Mouse (Mus musculus) hindlimb bud, embryonic 11.5 days (tissue): ENCODE measurements around the gene Zcchc13.
"Not testable (repeated sequence)": the region's sequence is repeated elsewhere in the genome, so short reads cannot be mapped to it uniquely, and the experiment has no call there.

ENCODE experiments used
- DNase-seq: peaks from one replicate; pipeline ENCODE4 v3.0.0-alpha.2; 2012; ENCODE audit warnings: low read depth, low spot score; ENCODE audit errors: extremely low spot score

Zcchc13 gene

DNA sequence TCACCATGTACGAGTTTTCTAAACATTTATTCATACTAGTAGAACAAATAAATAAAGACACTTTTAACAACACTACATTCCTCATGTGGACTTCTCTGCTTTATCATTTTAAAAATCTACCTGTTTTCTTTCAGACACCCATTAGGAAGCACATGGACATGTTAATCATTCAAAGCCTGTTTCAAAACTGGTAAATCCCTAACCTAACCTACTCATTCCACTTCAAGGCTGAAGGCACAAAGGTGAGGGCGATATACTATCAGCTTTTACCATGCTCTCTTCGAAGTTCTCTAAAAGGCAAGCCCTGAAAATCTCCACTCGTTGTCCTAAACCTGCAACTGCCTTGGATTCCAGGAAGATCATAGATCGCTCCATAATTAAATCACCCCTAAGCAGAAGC, 8.2 kb downstream of the Zcchc13 start:
- DNase-seq = no peak

DNA sequence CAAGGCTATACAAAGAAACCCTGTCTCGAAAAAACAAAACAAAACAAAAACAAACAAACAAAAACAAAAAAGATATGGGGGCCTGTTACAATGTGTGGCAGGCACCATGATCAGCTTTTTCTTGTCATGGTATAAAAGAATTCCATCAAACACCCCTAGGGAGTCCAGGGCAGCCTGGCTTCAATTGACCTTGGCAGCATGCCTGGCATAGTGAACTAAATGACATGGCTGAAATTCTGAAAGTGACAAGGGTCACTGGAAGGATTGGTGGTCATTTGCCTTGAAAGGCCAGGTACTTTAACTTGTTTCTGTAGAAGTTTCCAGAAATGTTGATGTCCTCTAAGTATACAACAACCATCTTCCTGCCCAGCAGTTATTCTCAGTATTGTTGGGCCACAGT, 13.9 kb downstream of the Zcchc13 start:
- DNase-seq = no peak

DNA sequence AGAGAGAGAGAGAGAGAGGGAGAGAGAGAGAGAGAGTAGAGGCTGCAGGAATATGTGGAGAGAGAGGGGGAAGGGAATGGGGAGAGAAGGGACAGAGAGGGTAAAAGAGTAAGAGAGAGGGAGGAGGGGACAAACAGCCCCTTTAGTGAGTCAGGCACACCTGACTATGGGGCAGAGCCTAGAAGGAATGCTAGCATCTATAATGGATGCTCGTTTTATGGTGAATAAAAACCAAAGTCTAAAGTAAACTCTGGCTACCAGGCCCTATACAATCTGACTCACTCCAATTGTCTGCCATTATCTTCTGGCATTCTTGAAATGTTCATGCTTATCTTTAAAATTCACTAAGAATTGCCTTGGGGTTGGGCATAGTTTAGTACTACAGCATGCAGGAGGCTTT, 21.7 kb downstream of the Zcchc13 start:
- no peak for DNase-seq

DNA sequence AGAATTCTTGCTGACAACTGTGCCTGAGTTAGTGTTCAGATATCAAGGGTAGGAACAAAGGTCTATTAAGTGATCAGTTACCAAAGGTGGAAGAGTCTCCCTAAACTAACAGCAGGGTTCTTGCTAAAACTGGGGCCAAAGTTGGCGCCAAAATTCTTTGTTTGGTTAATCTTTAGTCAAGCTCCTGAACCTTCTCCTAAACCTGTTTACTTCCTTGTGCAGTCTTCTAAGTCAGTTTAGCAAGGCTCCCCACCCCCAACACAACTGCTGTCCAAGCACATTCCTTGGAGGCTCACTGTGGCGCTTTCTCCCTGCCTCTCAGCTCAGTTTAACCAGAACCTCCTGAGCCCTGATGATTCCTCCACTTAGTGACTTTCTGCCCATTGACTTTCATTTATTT, 22.6 kb downstream of the Zcchc13 start:
- DNase-seq = no peak

DNA sequence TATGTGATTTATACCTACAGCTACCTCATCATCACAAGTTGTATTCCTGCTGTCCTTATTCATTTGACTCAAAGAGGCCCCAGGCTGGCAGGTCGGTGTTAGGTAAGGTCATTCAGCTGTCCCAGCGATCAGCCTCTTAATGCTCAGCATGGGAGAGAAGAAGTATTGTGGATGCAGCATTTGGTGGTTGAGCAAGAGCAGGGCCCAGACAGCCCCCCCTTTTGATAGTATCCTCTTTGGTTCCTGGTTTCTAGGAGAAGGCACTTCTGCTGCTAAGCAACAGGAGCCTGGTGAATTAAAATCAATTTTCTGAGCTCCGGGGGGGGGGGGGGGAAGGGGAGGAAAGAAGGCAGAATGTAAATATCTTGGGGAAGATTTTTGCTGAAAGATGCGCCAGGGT, 28.6 kb downstream of the Zcchc13 start:
- DNase-seq = no peak

DNA sequence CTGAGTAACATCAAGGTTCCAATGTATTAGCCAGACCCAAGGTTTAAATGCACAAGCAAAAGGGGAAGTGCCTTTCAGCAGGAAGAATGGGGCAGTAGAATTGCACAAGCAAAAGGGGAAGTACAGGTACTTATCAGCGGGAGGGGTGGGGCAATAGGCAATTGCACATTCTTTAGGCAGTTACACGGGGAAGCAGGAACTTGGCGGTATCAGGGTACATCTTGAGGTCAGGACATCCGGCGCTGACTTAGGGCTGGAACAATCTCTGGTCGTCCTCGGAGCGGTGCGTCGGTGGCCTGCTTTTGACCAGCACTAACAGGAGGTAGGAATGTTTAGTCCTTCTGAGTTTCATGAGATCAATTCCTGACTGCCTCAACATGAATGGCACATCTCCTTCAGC, 34.1 kb downstream of the Zcchc13 start:
- DNase-seq = not testable (repeated sequence)

DNA sequence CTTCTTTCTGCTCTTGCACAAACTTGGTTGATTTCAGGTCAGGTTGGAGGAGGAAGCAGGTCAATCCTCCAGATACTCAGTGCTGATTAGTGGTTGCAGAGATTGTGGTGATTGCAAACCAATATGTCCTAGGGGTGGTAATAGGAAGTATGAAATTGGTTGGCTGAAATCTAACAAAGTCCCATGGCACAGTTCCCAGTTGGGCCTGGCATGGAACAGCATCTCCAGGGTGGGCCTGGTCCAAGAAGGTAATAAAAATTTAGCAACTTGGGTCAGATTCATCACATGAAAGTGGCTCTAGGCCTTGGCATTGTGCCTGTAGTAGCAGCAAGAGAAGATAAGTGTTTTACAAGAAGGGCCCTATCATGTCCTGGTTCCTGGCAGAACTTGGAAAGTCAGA, 39.9 kb downstream of the Zcchc13 start:
- DNase-seq = no peak

DNA sequence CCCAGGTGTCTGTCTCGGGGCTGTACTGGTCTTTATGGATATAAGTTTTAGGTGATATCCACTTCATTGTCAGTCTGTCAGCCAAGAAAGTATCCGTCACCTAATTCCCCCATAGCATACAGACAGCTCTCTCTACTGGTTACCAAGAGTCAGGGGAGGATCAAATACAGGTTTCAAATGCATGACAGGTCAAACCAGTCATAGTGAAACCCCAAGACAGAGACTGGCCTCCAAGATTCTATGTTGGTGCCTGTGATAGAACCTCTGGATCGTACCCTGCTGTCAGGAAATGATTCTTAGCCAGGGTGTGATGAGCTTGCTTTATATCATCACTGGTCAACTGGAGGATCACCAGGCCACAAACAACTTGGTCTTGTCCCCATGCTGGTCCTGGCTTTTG, 43.4 kb downstream of the Zcchc13 start:
- no peak for DNase-seq

DNA sequence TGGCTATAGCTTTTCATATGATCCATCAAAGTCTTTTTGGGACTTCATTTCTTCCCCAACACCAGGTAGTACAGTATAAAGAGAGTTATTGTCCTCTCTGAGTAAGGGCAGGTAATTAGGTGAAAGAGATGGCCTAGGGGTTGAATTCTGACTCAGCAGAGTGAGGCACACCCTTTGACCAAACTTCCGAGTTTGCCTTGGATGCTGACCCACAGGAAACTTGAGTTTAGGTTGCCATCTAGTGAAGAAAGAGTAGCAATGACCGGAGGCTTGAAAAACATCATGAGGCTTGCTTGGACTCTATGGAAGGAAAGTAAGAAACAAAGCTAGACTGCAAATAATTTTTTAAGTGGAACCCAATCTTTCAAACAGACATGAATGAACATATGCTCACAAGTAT, 44.3 kb downstream of the Zcchc13 start:
- no peak for DNase-seq
